Mouse (Mus musculus) CD8-positive naive resting alpha-beta T cell, adult 2 months (primary cell): Measurements from ENCODE around the gene Rab14.
A peak's percentile ranks its signal among the peaks of the same experiment; 100 is the strongest.

Experiments used
- DNase-seq, 2 experiments: peaks; one replicate each; pipeline ENCODE4 v3.0.0; 2022; ENCODE audit warnings: low read depth in 2 of 2, low spot score in 2 of 2

Rab14 gene

GRCm38 (mm10) chr2:35199971-35200897 lies 686 bp downstream of the Rab14 start:
- DNase-seq, result peak; percentile 28 to 30

GRCm38 (mm10) chr2:35199541-35199940 lies 1.4 kb downstream of the Rab14 start:
- no peak for DNase-seq

DNA sequence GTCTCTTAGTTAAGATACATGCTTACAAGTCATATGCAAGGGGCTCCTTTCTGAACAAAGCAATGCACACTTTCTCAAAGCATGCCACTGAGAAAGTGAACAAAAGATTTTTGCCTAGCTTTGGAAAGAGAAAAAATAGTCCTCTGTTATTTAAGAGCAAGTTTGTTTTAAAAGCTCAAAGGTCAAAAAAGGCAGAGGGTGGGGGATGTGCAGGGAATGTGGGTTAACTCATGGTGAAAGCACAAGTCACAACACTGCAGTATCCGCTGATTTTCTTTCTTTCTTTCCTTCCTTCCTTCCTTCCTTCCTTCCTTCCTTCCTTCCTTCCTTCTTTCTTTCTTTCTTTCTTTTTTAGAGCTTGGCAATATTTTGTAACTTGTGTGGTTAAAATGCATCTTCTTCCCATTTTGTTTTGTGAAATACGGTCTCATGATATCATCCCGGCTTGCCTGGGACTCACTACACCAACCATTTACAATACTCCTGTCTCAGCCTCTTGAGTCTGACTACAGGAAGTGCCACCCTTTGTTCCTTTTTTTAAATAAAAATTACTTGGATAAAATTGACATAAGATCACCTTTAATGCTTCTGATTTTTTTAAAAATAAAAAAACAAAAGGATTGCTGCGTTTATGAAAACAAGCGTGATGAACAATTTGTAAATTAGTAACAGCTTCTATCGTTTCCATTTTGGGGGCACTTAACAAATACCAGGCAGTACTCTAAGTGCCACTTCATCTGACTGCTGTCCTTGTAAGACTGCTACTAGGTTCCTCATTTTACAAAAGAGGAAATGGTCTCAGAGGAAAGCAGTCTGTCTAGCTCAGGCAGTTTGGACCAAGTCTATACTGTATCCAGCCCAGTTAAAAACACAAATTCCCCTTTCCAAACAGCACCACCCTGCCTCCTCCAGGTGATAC lies 5.0 kb downstream of the Rab14 start:
- no peak for DNase-seq

DNA sequence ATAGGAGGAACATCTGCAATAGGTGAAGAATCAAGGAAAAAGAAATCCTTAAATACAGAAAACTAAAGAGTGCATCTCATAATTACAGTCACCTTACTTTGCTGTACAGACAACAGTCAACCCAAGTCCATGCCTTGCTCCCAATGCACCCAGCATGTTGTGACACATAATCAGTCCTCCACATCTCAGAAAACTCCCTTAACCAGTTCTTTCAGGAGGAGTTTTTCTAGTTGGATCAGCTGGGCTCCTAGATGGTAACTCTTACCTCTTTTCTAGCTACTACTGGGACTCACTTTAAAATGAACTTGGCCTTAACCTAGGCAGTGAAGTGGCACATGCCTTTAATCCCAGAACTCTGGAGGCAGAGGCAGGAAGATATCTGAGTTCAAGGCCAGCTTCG lies 6.9 kb downstream of the Rab14 start:
- DNase-seq, result no peak

DNA sequence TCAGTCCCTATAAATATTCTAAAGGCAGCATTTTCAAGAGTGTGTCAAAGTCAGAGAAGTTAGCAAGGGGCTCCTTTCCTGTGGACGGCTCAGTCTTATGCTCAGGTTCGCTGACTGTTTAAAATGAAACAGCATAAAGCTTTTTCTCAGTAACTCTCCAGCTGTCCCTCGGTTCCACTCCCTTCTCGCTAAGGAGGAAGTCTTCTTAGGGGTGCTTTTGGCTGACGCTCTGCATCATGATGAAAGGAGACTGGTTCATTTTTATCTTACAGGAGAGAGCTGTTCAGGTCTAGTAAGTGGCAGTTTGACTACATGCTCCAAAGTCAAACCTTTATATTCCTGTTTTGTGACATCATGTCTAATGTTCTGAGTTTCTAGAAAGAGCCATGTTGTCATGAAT lies 12.0 kb downstream of the Rab14 start:
- DNase-seq, result no peak

DNA sequence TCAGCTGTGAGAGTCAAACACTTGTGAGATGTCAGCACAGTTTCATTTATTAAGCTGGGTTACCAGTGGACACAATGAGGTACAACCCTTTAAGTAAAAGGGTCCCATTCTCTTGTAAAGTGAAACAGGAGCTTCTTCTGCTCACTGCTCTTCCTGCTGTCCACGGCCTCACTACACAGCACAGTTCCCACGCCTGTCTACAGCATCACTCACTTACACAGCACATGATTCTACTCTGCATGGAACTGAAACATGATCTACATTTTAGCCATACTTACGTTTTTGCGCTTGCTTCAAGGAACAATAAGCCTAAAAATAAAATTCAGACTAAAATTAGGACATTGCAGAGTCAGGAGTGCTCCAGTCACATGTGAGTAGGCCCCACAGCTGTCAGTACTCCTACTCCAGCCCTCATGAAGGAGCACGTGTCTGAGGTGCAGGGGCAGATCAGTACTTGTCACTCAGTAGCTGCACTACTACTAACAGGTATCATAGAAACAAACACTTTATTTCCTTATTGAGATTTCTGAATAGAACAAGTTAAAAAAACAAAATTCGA lies 17.7 kb downstream of the Rab14 start:
- DNase-seq, result no peak

- no peak for DNase-seq
These were observed 22.8 kb downstream of the Rab14 start for GRCm38 (mm10) chr2:35178153-35178552.

GRCm38 (mm10) chr2:35175281-35176065 lies 25.4 kb downstream of the Rab14 start:
- DNase-seq, result no peak

DNA sequence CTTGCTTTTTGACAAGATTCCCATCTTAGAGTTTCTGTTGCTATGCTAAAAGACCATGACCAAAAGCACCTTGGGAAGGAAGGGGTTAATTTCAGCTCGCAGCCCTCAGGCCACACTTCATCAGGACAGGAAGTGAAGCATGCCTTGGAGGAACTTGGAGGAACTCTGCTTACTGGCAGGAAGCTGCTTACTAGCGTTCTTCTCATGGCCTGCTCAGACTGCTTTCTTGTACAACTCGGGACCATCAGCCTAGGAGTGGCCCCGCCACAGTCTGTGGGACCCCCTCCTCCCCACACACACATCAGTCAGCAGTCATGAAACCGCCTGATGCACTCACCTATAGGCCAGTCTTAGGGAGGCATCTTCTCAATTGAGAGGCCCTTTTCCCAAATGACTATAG lies 26.8 kb downstream of the Rab14 start:
- DNase-seq, result no peak

DNA sequence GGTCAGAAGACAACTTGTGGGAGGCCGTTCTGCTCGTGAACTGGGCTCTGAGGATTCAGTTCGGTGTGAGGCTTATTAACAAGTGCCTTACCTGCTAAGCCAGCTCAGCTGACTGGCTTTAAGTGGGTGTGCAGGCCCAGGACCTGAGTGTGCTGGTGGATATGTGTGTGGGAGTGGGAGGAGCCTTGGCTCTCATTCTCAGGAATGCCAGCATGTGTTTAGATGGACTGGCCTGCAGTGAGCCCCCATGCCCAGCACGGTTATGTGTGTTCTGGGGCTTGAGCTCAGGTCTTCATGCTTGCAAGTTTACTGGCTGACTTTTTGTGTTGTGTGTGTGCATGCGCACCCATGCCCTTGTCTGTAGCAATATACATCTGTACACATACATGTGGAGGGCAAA lies 27.3 kb downstream of the Rab14 start:
- DNase-seq, result no peak

DNA sequence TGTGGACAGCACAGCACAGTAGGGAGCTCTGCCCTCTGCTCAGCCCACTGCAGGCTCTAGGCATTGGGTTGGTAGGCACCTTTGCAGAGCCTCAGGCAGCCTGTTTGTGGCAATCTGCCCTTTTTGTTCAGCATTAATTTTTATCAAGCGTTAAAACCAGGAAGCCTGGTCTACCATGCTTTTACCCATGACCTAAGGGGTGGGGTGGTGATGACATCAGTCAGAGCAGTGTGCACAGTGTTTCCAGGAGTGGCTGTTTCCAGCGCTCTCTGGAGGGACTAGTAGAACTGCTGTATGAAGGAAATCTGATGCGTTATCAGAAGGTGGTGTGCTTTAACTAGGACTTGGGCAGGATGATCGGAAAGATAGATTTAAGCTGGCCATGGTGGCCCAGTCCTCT lies 28.7 kb downstream of the Rab14 start:
- no peak for DNase-seq

DNA sequence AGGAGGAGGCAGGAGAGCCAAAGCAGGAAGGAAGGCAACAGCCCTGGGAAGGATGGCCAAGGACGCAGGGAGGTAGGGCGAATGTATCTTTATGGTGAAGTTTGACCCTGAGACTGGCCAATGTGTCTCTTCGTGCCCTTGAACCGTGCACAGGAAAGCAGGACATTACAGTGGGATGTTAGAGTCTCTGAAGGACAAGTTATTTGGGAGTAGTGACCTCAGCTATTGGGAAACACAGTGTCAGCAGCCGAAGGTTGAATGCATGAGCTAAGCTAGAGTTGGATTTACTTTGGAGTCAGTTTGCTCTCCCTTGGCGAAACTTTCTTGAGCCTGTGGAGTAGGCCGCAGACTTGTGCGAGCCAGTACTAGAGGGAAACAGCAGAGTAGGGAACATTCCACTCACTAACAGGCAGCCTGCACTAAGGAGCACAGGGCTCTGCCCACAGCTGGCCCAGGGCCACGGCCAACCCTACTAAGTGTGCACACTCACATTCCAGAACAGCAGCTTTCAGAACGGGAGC lies 29.5 kb downstream of the Rab14 start:
- no peak for DNase-seq

GRCm38 (mm10) chr2:35169452-35169851 lies 31.5 kb downstream of the Rab14 start:
- no peak for DNase-seq

DNA sequence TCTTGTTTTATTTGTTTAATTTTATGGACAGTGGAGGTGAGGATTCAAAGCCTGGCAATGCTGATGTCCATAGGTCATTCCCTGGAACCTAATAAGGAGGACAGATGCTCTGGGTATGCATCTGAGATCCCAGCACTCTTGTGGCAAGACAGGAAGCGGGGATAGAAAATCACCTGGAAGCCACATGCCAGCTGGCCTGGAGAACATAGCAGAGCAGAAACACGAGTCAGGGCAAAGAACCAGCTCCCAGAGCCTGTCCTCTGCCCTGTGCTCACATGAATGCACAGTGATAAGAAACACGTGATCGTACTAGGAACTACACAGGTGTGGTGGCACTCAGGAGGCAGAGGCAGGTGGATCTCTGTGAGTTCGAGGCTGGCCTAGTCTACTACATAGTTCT lies 34.1 kb downstream of the Rab14 start:
- no peak for DNase-seq

- no peak for DNase-seq
These were observed 35.5 kb downstream of the Rab14 start for GRCm38 (mm10) chr2:35165416-35165815.

- no peak for DNase-seq
These were observed 37.5 kb downstream of the Rab14 start for GRCm38 (mm10) chr2:35163396-35163795.

- no peak for DNase-seq
These were observed 39.0 kb downstream of the Rab14 start for GRCm38 (mm10) chr2:35161846-35162488.

DNA sequence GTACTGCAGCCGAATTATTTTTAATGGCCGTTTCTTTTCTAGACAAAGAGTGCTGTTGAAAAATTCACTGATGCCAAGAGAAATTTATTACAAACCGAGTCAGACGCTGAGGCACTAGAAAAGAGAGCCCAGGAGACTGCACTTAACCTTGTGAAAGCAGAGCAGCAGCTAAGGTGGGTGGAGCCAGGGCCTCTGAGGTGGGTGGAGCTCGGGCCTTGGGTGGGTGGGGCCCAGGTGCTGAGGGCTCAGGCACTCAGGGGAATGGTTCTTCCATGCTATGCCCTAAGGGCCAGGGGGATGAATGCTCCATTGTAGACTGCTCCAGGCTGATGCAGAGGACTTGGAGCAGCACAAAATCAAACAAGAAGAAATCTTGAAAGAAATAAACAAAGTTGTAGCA lies 40.7 kb downstream of the Rab14 start:
- DNase-seq, result no peak

- no peak for DNase-seq
These were observed 42.6 kb downstream of the Rab14 start for GRCm38 (mm10) chr2:35158358-35158757.

DNA sequence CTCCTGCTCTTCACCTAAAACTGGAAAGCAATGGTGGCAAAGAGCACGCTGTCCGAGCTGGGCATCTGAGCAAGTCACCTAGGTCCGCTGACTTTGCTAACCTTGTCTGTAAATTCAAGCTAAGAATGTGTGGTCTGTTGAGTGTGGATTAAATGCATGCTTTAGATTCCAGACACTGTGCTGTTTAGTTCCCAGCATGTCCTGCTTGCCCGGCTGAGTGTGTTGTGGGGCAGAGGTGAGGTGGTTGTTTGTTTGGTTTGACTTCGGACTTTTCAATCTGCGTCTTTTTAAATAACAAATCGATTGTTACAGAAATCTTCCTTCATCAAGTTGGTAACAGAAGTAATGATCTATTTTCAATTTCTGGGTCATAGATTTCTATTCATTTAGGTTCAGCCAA lies 43.1 kb downstream of the Rab14 start:
- DNase-seq, result no peak
